Mouse (Mus musculus) liver, embryonic 12.5 days (tissue): ENCODE measurements at regions not wholly inside any gene's neighbourhood (a gene's known extent, or its start where the extent isn't known, plus 50 kb on each side); places are given as distances from the start of the nearest gene placed in this dataset.

Experiments used
- ATAC-seq: fragments of 200-750 bp; cut with Nextera tagmentation; 2 replicates; pipeline ENCODE4 v1.8.0; 2017; ENCODE audit warnings: moderate number of reproducible peaks, mild to moderate bottlenecking, moderate library complexity
- H3K27ac ChIP-seq: fragments of 300-500 bp; sonication (generic); 2 replicates; pipeline ENCODE4 v1.5.1; 2016; ENCODE audit warnings: mild to moderate bottlenecking
- H3K27me3 ChIP-seq: fragments of 300-500 bp; sonication (generic); replicated peaks from 2 replicates; pipeline ENCODE4 v1.6.1; 2016; ENCODE audit warnings: mild to moderate bottlenecking, moderate library complexity
- H3K36me3 ChIP-seq: fragments of 300-500 bp; sonication (generic); 2 replicates; pipeline ENCODE4 v1.6.1; 2016; ENCODE audit warnings: mild to moderate bottlenecking, moderate library complexity
- H3K4me1 ChIP-seq: fragments of 300-500 bp; sonication (generic); 2 replicates; pipeline ENCODE4 v1.6.1; 2016
- H3K4me2 ChIP-seq: fragments of 300-500 bp; sonication (generic); 2 replicates; pipeline ENCODE4 v1.6.1; 2016; ENCODE audit warnings: mild to moderate bottlenecking, moderate library complexity
- H3K4me3 ChIP-seq: fragments of 300-500 bp; sonication (generic); 2 replicates; pipeline ENCODE4 v1.5.1; 2016; ENCODE audit warnings: mild to moderate bottlenecking, moderate library complexity
- H3K9ac ChIP-seq: fragments of 300-500 bp; sonication (generic); 2 replicates; pipeline ENCODE4 v1.6.1; 2016; ENCODE audit warnings: mild to moderate bottlenecking, moderate library complexity
- H3K9me3 ChIP-seq: fragments of 300-500 bp; sonication (generic); replicated peaks from 2 replicates; pipeline ENCODE4 v1.6.1; 2016; ENCODE audit warnings: mild to moderate bottlenecking, moderate library complexity
- WGBS: fragments of 180-500 bp; shearing (Covaris S2); methylation state at CpG from one replicate; pipeline ENCODE4 v1.1.7; 2016; ENCODE audit not compliant: insufficient replicate concordance; 5-methylcytosine and 5-hydroxymethylcytosine counted together

- Histone ChIP-seq H3K27me3 (no peaks in the 10 kb centered on the region), H3K27ac (no peak overlapping the region), H3K4me3 (no peak overlapping the region), H3K9me3 (peaks cover 4% of the 10 kb centered on the region; the same call in 1 of the 2 replicates), H3K9ac (no peak overlapping the region), H3K36me3 (no peaks in the 10 kb centered on the region), H3K4me1 (no peaks in the 10 kb centered on the region), H3K4me2 (no peak overlapping the region)
- WGBS: 43% methylated on average over 6 of the region's 6 CpGs
- ATAC-seq: no peak
Measured at GRCm38 (mm10) chr2:178785843-178786242, 355.5 kb downstream of the Cdh26 start.

- no peak for ATAC-seq
- 49% methylated on average over 3 of the region's 3 CpGs for WGBS
- Histone ChIP-seq H3K9me3 (0 out of 2 replicates have a peak, but pooled peaks cover 3% of the 10 kb centered on the region), H3K36me3 (no peaks in the 10 kb centered on the region), H3K27me3 (no peaks in the 10 kb centered on the region), H3K4me2 (no peak overlapping the region), H3K4me1 (no peaks in the 10 kb centered on the region), H3K4me3 (no peak overlapping the region), H3K9ac (no peak overlapping the region), H3K27ac (no peak overlapping the region)
Measured at GRCm38 (mm10) chr2:178795841-178796240, 365.5 kb downstream of the Cdh26 start.

- Histone ChIP-seq H3K36me3 (no peaks in the 10 kb centered on the region), H3K27me3 (no peaks in the 10 kb centered on the region), H3K27ac (no peak overlapping the region), H3K4me1 (no peaks in the 10 kb centered on the region), H3K4me3 (no peak overlapping the region), H3K9ac (no peak overlapping the region), H3K4me2 (no peak overlapping the region), H3K9me3 (0 out of 2 replicates have a peak, but pooled peaks cover 3% of the 10 kb centered on the region)
- WGBS: 53% methylated on average over 12 of the region's 12 CpGs
- ATAC-seq: no peak
Measured at GRCm38 (mm10) chr2:178801464-178801863, 371.1 kb downstream of the Cdh26 start.

- Histone ChIP-seq H3K27ac (no peak overlapping the region), H3K27me3 (no peaks in the 10 kb centered on the region), H3K9ac (no peak overlapping the region), H3K4me1 (no peaks in the 10 kb centered on the region), H3K4me3 (no peak overlapping the region), H3K9me3 (no peaks in the 10 kb centered on the region), H3K4me2 (no peak overlapping the region), H3K36me3 (no peaks in the 10 kb centered on the region)
- WGBS: 40% methylated on average over 8 of the region's 8 CpGs
- ATAC-seq: no peak
Measured at GRCm38 (mm10) chr2:178805283-178805682, 375.0 kb downstream of the Cdh26 start.

GRCm38 (mm10) chr2:178821552-178821951, 391.2 kb downstream of the Cdh26 start:
- no peak overlapping the region for H3K4me3 ChIP-seq
- 66% methylated on average over 6 of the region's 6 CpGs for WGBS
- no peak overlapping the region for H3K4me2 ChIP-seq
- H3K4me1 ChIP-seq: no peaks in the 10 kb centered on the region
- no peak overlapping the region for H3K9ac ChIP-seq
- no peak overlapping the region for H3K27ac ChIP-seq
- no peak for ATAC-seq
- no peaks in the 10 kb centered on the region for H3K36me3 ChIP-seq
- no peaks in the 10 kb centered on the region for H3K9me3 ChIP-seq
- no peaks in the 10 kb centered on the region for H3K27me3 ChIP-seq

GRCm38 (mm10) chr2:178830313-178830712, 400.0 kb downstream of the Cdh26 start:
- Histone ChIP-seq H3K9me3 (0 out of 2 replicates have a peak, but pooled peaks cover 4% of the 10 kb centered on the region), H3K36me3 (no peaks in the 10 kb centered on the region), H3K4me1 (no peaks in the 10 kb centered on the region), H3K27ac (no peak overlapping the region), H3K9ac (no peak overlapping the region), H3K27me3 (no peaks in the 10 kb centered on the region), H3K4me3 (no peak overlapping the region), H3K4me2 (no peak overlapping the region)
- 74% methylated on average over 3 of the region's 3 CpGs for WGBS
- ATAC-seq: no peak

GRCm38 (mm10) chr2:178834986-178835385, 404.7 kb downstream of the Cdh26 start:
- Histone ChIP-seq H3K4me1 (no peaks in the 10 kb centered on the region), H3K27ac (no peak overlapping the region), H3K9ac (no peak overlapping the region), H3K27me3 (no peaks in the 10 kb centered on the region), H3K4me3 (no peak overlapping the region), H3K4me2 (no peak overlapping the region), H3K36me3 (no peaks in the 10 kb centered on the region), H3K9me3 (no peaks in the 10 kb centered on the region)
- 47% methylated on average over 7 of the region's 7 CpGs for whole genome bisulfite sequencing
- ATAC-seq: no peak

- WGBS: 25% methylated on average over 6 of the region's 6 CpGs
- no peaks in the 10 kb centered on the region for H3K27me3 ChIP-seq
- no peak overlapping the region for H3K9ac ChIP-seq
- H3K9me3 ChIP-seq: no peaks in the 10 kb centered on the region
- ATAC-seq: no peak
- H3K36me3 ChIP-seq: no peaks in the 10 kb centered on the region
- no peak overlapping the region for H3K4me3 ChIP-seq
- H3K4me1 ChIP-seq: no peaks in the 10 kb centered on the region
- no peak overlapping the region for H3K27ac ChIP-seq
- H3K4me2 ChIP-seq: no peak overlapping the region
Measured at GRCm38 (mm10) chr2:178838571-178838970, 408.2 kb downstream of the Cdh26 start.

GRCm38 (mm10) chr2:178840975-178841374, 410.6 kb downstream of the Cdh26 start:
- H3K4me1 ChIP-seq: no peaks in the 10 kb centered on the region
- H3K27ac ChIP-seq: no peak overlapping the region
- no peak for ATAC-seq
- H3K9ac ChIP-seq: no peak overlapping the region
- H3K9me3 ChIP-seq: no peaks in the 10 kb centered on the region
- no peaks in the 10 kb centered on the region for H3K36me3 ChIP-seq
- 46% methylated on average over 2 of the region's 2 CpGs for WGBS
- no peak overlapping the region for H3K4me2 ChIP-seq
- no peaks in the 10 kb centered on the region for H3K27me3 ChIP-seq
- no peak overlapping the region for H3K4me3 ChIP-seq

GRCm38 (mm10) chr2:178842595-178842994, 412.3 kb downstream of the Cdh26 start:
- Histone ChIP-seq H3K36me3 (no peaks in the 10 kb centered on the region), H3K27me3 (no peaks in the 10 kb centered on the region), H3K4me1 (no peaks in the 10 kb centered on the region), H3K9me3 (no peaks in the 10 kb centered on the region), H3K9ac (no peak overlapping the region), H3K27ac (no peak overlapping the region), H3K4me2 (no peak overlapping the region), H3K4me3 (no peak overlapping the region)
- WGBS: 73% methylated on average over 12 of the region's 12 CpGs
- no peak for ATAC-seq

GRCm38 (mm10) chr2:178843458-178843857, 413.1 kb downstream of the Cdh26 start:
- Histone ChIP-seq H3K9me3 (no peaks in the 10 kb centered on the region), H3K4me1 (no peaks in the 10 kb centered on the region), H3K36me3 (no peaks in the 10 kb centered on the region), H3K9ac (no peak overlapping the region), H3K4me3 (no peak overlapping the region), H3K27me3 (no peaks in the 10 kb centered on the region), H3K27ac (no peak overlapping the region), H3K4me2 (no peak overlapping the region)
- ATAC-seq: no peak
- 59% methylated on average over 3 of the region's 3 CpGs for WGBS

- H3K27me3 ChIP-seq: no peaks in the 10 kb centered on the region
- no peak overlapping the region for H3K4me2 ChIP-seq
- no peak for ATAC-seq
- no peaks in the 10 kb centered on the region for H3K36me3 ChIP-seq
- no peak overlapping the region for H3K9ac ChIP-seq
- no peak overlapping the region for H3K27ac ChIP-seq
- 79% methylated on average over 4 of the region's 4 CpGs for WGBS
- H3K4me3 ChIP-seq: no peak overlapping the region
- H3K4me1 ChIP-seq: no peaks in the 10 kb centered on the region
- no peaks in the 10 kb centered on the region for H3K9me3 ChIP-seq
Measured at GRCm38 (mm10) chr2:178844561-178844960, 414.2 kb downstream of the Cdh26 start.

GRCm38 (mm10) chr2:178850320-178850719, 420.0 kb downstream of the Cdh26 start:
- H3K9ac ChIP-seq: no peak overlapping the region
- no peak overlapping the region for H3K4me3 ChIP-seq
- H3K4me1 ChIP-seq: no peaks in the 10 kb centered on the region
- H3K9me3 ChIP-seq: no peaks in the 10 kb centered on the region
- H3K4me2 ChIP-seq: no peak overlapping the region
- no peak overlapping the region for H3K27ac ChIP-seq
- 76% methylated on average over 10 of the region's 10 CpGs for WGBS
- 0 out of 2 replicates have a peak, but pooled peaks have one; percentile 8 for ATAC-seq
- no peaks in the 10 kb centered on the region for H3K27me3 ChIP-seq
- no peaks in the 10 kb centered on the region for H3K36me3 ChIP-seq
